Mouse (Mus musculus) G1E (cell line): ENCODE measurements at regions not wholly inside any gene's neighbourhood (a gene's known extent, or its start where the extent isn't known, plus 50 kb on each side); places are given as distances from the start of the nearest gene placed in this dataset.

Experiments used
- CTCF ChIP-seq: IDR thresholded peaks from 2 replicates; pipeline ENCODE4 v1.5.1; 2012; ENCODE audit warnings: low read depth, low read length, inconsistent platforms, mixed read lengths
- GATA1 ChIP-seq: IDR thresholded peaks from 2 replicates; pipeline ENCODE4 v1.6.1; 2012; ENCODE audit warnings: borderline replicate concordance, low read length, inconsistent platforms, mixed read lengths
- POLR2AphosphoS5 ChIP-seq: IDR thresholded peaks from 2 replicates; pipeline ENCODE4 v1.6.1; 2012; ENCODE audit warnings: low read depth, low read length, inconsistent platforms; ENCODE audit not compliant: insufficient replicate concordance
- TAL1 ChIP-seq: conservative IDR thresholded peaks from 2 replicates; pipeline ENCODE4 v1.6.1; 2012; ENCODE audit warnings: low read depth, low read length, inconsistent platforms, mixed read lengths

GRCm38 (mm10) chr8:126135100-126135499, 140.1 kb downstream of the Kcnk1 start:
- TF ChIP-seq CTCF (no peak), TAL1 (no peak), GATA1 (no peak), POLR2AphosphoS5 (no peak)
